Mouse (Mus musculus) small intestine, adult 2 months (tissue): Measurements from ENCODE around the gene Ackr4. TPM values are rescaled to one million over a fixed set of nuclear protein-coding genes. Genes with fewer than 3 reads are reported as not detected.
A peak's percentile ranks its signal among the peaks of the same experiment; 100 is the strongest.

Source experiments
- H3K27ac ChIP-seq: fragments of 200-500 bp; 2 replicates; pipeline ENCODE4 v1.5.1; 2012; ENCODE audit warnings: low read depth, low read length, control low read depth, inconsistent platforms; ENCODE audit not compliant: insufficient read depth
- H3K27me3 ChIP-seq: fragments of 200-500 bp; 2 replicates; pipeline ENCODE4 v1.6.1; 2012; ENCODE audit warnings: mild to moderate bottlenecking, moderate library complexity, low read length, inconsistent platforms; ENCODE audit not compliant: control insufficient read depth, insufficient read depth
- H3K36me3 ChIP-seq: fragments of 200-500 bp; 2 replicates; pipeline ENCODE4 v1.6.1; 2012; ENCODE audit warnings: mild to moderate bottlenecking, low read length, control low read depth, inconsistent platforms; ENCODE audit not compliant: control insufficient read depth, insufficient read depth
- H3K4me1 ChIP-seq: fragments of 200-500 bp; 2 replicates; pipeline ENCODE4 v1.6.1; 2012; ENCODE audit warnings: low read length, inconsistent platforms, mixed read lengths; ENCODE audit not compliant: control insufficient read depth, insufficient read depth, insufficient read length
- H3K4me3 ChIP-seq: fragments of 200-500 bp; 2 replicates; pipeline ENCODE4 v1.5.1; 2012; ENCODE audit warnings: low read depth, mild to moderate bottlenecking, control low read depth, inconsistent platforms, low read length, moderate library complexity
- CTCF ChIP-seq: fragments of 200-500 bp; IDR thresholded peaks from 2 replicates; pipeline ENCODE4 v1.5.1; 2012; ENCODE audit warnings: low read depth, mild to moderate bottlenecking, control low read depth, inconsistent platforms, low read length, moderate library complexity, mixed read lengths; ENCODE audit not compliant: insufficient replicate concordance, insufficient read length; ENCODE audit errors: extremely low read depth
- POLR2A ChIP-seq: fragments of 200-500 bp; IDR thresholded peaks from 2 replicates; pipeline ENCODE4 v1.6.1; 2012; ENCODE audit warnings: low read depth, mild to moderate bottlenecking, control low read depth, inconsistent platforms, low read length, moderate library complexity
- WGBS: fragments of 180-500 bp; shearing (Covaris S2); methylation state at CpG from one replicate; pipeline ENCODE4 v1.1.7; 2018; 5-methylcytosine and 5-hydroxymethylcytosine counted together
- polyA plus RNA-seq: library from polyadenylated mRNA; depleted of rRNA; stranded (reverse); fragments of >200 nt; gene quantifications from 2 replicates; pipeline ENCODE4 v1.2.3, GENCODE M21; 2012

Ackr4 gene
- polyA plus RNA-seq, 1 experiment = 3.2 TPM

DNA sequence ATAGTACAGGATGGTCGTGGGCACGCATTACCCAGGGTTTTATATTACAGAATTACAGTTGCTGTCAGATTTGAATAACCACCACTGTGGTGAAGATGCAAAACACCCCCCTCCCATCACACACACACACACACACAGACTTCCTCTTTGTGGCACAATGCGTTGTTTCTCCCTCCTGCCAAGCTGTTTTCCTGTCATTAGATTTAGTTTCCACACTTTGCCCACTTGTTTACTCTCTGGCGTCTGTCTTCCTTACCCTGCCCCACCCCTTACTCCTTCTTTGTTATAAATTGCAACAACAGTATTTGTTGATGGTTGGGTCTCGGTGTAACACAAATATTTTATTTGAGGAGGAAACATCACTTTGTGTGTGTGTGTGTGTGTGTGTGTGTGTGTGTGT lies 28.5 kb downstream of the Ackr4 start:
- TF ChIP-seq POLR2A (no peak), CTCF (no peak)
- H3K4me3 ChIP-seq = no peak overlapping the region
- H3K4me1 ChIP-seq = no peaks in the 10 kb centered on the region
- H3K36me3 ChIP-seq = peaks cover 30% of the 10 kb centered on the region
- H3K27ac ChIP-seq = no peak overlapping the region
- WGBS = 59% methylated on average over 5 of the region's 5 CpGs
- H3K27me3 ChIP-seq = no peaks in the 10 kb centered on the region

DNA sequence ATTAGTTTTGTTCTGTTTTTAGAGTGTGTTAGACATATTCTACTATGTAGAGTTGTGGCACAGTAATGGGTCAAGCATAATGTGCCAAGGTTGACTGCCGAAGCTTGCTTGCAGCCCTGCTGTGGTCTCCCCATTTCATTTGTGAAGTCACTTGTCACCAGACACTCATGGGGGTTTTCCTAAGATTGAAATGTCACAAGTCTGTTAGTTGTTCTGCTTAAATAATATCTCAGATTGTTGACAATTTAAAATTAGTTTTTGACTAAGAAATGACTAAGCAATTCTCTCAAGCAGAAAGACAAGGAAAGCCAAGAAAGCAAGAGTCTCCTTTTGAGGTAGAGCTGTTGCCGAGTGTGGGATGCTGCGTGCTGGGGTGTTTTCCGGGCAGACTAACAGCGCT lies 33.8 kb downstream of the Ackr4 start:
- WGBS = 98% methylated on average over 5 of the region's 5 CpGs
- H3K4me1 ChIP-seq = no peaks in the 10 kb centered on the region
- no peaks in the 10 kb centered on the region for H3K27me3 ChIP-seq
- H3K36me3 ChIP-seq = peaks cover 34% of the 10 kb centered on the region
- TF ChIP-seq CTCF = no peak
- no peak for TF ChIP-seq POLR2A
- H3K27ac ChIP-seq = no peak overlapping the region
- H3K4me3 ChIP-seq = no peak overlapping the region

DNA sequence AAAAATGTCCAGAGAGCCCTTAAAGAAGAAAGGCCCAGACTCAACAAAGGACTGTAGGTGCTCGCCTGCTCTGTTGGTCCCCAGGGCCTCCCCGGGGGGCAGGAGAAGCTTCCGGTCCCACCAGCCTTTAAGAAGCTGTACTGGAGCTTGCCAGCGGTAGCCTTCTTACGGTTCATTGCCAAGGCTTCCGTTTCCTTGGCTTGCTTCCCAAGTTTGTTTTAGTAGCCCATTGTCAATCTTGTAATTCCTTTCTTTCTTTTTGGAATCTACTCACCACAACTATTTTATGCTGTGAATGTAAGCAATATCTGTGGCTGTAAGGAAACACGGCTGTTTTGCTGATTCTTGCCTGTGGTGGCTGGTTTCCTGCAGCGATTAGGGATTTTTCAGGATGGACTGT lies 38.2 kb downstream of the Ackr4 start:
- Histone ChIP-seq H3K27ac (no peak overlapping the region), H3K27me3 (no peaks in the 10 kb centered on the region), H3K36me3 (peaks cover 46% of the 10 kb centered on the region), H3K4me3 (no peak overlapping the region), H3K4me1 (no peaks in the 10 kb centered on the region)
- TF ChIP-seq CTCF = no peak
- TF ChIP-seq POLR2A = no peak
- WGBS = 68% methylated on average over 8 of the region's 8 CpGs

DNA sequence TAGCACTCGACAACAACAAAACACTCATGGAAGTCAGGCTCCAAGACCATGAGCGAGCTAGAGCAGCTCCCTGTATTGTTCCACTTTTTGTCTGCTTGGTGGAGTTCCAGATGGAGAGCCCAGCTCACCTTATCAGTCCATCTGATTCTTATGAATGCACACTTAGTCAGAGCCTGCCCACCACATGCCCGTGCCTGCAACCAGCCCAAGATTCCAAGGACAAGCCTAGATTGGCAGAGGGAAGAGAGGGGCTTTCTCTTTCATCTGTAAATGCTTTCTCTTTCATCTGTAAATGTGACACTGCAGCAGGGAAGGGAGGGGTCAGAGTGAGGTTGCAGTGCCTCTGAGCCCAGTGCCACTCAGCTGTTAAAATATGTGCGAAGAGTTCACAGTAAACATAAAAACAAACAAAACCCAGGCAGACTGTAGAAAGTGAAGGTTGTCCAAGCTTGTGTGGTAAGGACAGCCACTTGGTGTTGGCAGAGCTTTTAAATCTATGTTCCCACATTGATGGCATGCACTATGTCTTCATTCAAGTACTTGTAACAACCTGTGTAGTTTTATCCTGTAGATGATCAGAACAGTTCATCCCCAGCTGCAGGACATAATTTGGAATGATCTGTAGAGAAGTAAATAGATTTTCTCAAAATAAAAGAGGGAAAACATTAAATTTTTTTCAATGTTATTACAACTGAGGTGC lies 40.9 kb downstream of the Ackr4 start:
- no peaks in the 10 kb centered on the region for H3K4me1 ChIP-seq
- H3K27me3 ChIP-seq = no peaks in the 10 kb centered on the region
- H3K4me3 ChIP-seq = no peak overlapping the region
- no peak overlapping the region for H3K27ac ChIP-seq
- TF ChIP-seq POLR2A (no peak), CTCF (no peak)
- 74% methylated on average over 4 of the region's 4 CpGs for WGBS
- H3K36me3 ChIP-seq = peaks cover 51% of the 10 kb centered on the region

DNA sequence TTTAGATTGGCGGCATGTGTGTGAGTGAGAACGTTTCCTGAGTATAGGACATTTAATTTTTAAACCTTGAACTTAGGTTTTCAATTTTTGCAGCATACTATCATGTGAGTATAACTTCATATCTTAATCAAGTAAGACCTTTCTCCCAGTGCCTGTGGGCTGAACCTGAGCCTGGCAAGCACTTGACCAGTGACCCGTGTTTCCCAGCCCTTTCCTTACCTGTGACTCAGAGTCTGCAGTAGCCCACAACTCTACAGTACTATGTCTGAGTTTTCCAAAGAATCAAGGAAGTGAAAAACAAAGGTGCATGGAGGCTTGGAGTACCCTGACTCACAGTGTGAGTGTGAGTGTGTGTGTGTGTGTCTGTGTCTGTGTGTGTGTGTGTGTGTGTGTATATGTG lies 46.7 kb downstream of the Ackr4 start:
- Histone ChIP-seq H3K27ac (no peak overlapping the region), H3K4me1 (no peaks in the 10 kb centered on the region), H3K4me3 (no peak overlapping the region), H3K36me3 (peaks cover 34% of the 10 kb centered on the region), H3K27me3 (no peaks in the 10 kb centered on the region)
- 74% methylated on average over 3 of the region's 3 CpGs for WGBS
- no peak for TF ChIP-seq POLR2A
- no peak for TF ChIP-seq CTCF

DNA sequence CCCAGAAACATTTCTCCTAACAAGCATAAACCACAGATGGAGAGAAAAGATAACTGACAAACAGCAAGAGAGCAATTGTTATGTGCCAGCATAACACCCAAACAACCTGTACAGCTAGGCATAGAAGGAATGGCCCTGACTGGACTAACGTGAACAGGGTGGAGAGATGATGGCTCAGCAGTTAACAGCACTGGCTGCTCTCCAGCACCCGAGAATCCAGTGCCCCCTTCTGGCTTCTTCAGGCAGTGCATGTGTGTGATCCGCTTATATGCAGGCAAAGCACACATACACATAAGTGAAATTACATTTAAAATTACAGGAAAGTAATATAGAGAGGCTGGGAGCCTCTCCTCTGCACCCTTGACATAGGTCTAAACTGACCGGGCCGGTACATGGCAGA lies 47.4 kb downstream of the Ackr4 start:
- no peak for TF ChIP-seq POLR2A
- peak; percentile 67; the same call in 1 of the 2 replicates for TF ChIP-seq CTCF
- H3K27me3 ChIP-seq = no peaks in the 10 kb centered on the region
- 43% methylated on average over 5 of the region's 5 CpGs for WGBS
- H3K4me3 ChIP-seq = no peak overlapping the region
- H3K4me1 ChIP-seq = no peaks in the 10 kb centered on the region
- H3K27ac ChIP-seq = no peak overlapping the region
- peaks cover 32% of the 10 kb centered on the region for H3K36me3 ChIP-seq

DNA sequence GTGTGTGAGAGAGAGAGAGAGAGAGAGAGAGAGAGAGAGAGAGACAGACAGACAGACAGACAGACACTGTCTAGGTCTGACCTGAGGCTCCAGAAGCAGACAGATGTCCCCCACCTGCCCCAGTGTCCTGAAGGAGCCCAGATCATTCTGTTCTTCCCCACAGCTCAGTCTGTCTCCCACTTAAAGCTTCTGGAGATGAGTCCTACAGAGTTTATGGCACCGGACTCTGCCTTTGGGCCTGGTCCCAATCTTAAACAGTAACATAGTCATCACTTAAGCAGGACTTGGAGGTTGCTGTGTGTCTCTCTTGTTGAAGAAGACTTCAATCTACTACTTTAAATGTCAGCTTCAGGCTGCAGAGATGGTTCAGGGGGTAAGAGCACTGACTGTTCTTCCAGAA lies 48.0 kb downstream of the Ackr4 start:
- Histone ChIP-seq H3K4me3 (no peak overlapping the region), H3K36me3 (peaks cover 29% of the 10 kb centered on the region), H3K27ac (no peak overlapping the region), H3K27me3 (no peaks in the 10 kb centered on the region), H3K4me1 (no peaks in the 10 kb centered on the region)
- TF ChIP-seq CTCF (no peak), POLR2A (no peak)
- 100% methylated on average over 1 of the region's 1 CpGs for WGBS
